Mouse (Mus musculus): ENCODE measurements around the gene Klf6. TPM values are rescaled to one million over a fixed set of nuclear protein-coding genes. Genes with fewer than 3 reads are reported as not detected.

Gene Klf6
- total and polyA plus RNA-seq, 2 experiments from 2014 or later: 63.9 to 153 TPM

GRCm38 (mm10) chr13:5824189-5824815 is 37.0 kb upstream of the Klf6 start:
- DNase-seq (ENCODE audit: low spot score) (no peak), ATAC-seq (ENCODE audit: low FRiP score) (no peak)
- Histone ChIP-seq H3K36me3 (ENCODE audit: insufficient read depth, low read length) (no peaks in the 10 kb centered on the region), H3K27ac (ENCODE audit: low read depth, low read length) (no peak overlapping the region), H3K9me3 (ENCODE audit: low read length) (no peaks in the 10 kb centered on the region), H3K4me3 (ENCODE audit: low read depth, low read length) (no peak overlapping the region), H3K4me2 (ENCODE audit: low read depth, low read length, poor library complexity, severe bottlenecking) (no peak overlapping the region), H3K27me3 (ENCODE audit: insufficient read depth, low read length) (no peaks in the 10 kb centered on the region), H3K9ac (replicated peaks; ENCODE audit: low read length, poor library complexity, severe bottlenecking) (no peak overlapping the region), H3K4me1 (ENCODE audit: insufficient read depth, low read length) (no peaks in the 10 kb centered on the region)
- TF ChIP-seq CTCF (IDR thresholded peaks at IDR 0.05): no peak
- 65% methylated on average over 8 of the region's 8 CpGs for WGBS

GRCm38 (mm10) chr13:5826170-5826827 is 35.0 kb upstream of the Klf6 start:
- H3K9me3 ChIP-seq (ENCODE audit: low read length): no peaks in the 10 kb centered on the region
- no peak overlapping the region for H3K27ac ChIP-seq (ENCODE audit: low read depth, low read length)
- no peak overlapping the region for H3K4me3 ChIP-seq (ENCODE audit: low read depth, low read length)
- TF ChIP-seq CTCF (IDR thresholded peaks at IDR 0.05): no peak
- DNase-seq (ENCODE audit: low spot score) (no peak), ATAC-seq (ENCODE audit: low FRiP score) (no peak)
- no peaks in the 10 kb centered on the region for H3K4me1 ChIP-seq (ENCODE audit: insufficient read depth, low read length)
- no peaks in the 10 kb centered on the region for H3K27me3 ChIP-seq (ENCODE audit: insufficient read depth, low read length)
- 69% methylated on average over 9 of the region's 9 CpGs for WGBS
- no peak overlapping the region for H3K9ac ChIP-seq (replicated peaks; ENCODE audit: low read length, poor library complexity, severe bottlenecking)
- H3K36me3 ChIP-seq (ENCODE audit: insufficient read depth, low read length): no peaks in the 10 kb centered on the region
- no peak overlapping the region for H3K4me2 ChIP-seq (ENCODE audit: low read depth, low read length, poor library complexity, severe bottlenecking)

- TF ChIP-seq CTCF (IDR thresholded peaks at IDR 0.05): no peak
- DNase-seq (ENCODE audit: low spot score) (no peak), ATAC-seq (ENCODE audit: low FRiP score) (no peak)
- Histone ChIP-seq H3K36me3 (ENCODE audit: insufficient read depth, low read length) (no peaks in the 10 kb centered on the region), H3K4me3 (ENCODE audit: low read depth, low read length) (no peak overlapping the region), H3K9me3 (ENCODE audit: low read length) (no peaks in the 10 kb centered on the region), H3K9ac (replicated peaks; ENCODE audit: low read length, poor library complexity, severe bottlenecking) (no peak overlapping the region), H3K4me2 (ENCODE audit: low read depth, low read length, poor library complexity, severe bottlenecking) (no peak overlapping the region), H3K4me1 (ENCODE audit: insufficient read depth, low read length) (no peaks in the 10 kb centered on the region), H3K27ac (ENCODE audit: low read depth, low read length) (no peak overlapping the region), H3K27me3 (ENCODE audit: insufficient read depth, low read length) (no peaks in the 10 kb centered on the region)
- 7% methylated on average over 7 of the region's 7 CpGs for WGBS
Measured at GRCm38 (mm10) chr13:5831976-5832375, 29.3 kb upstream of the Klf6 start.

- Histone ChIP-seq H3K4me2 (ENCODE audit: low read depth, low read length, poor library complexity, severe bottlenecking) (no peak overlapping the region), H3K27me3 (ENCODE audit: insufficient read depth, low read length) (no peaks in the 10 kb centered on the region), H3K9ac (replicated peaks; ENCODE audit: low read length, poor library complexity, severe bottlenecking) (no peak overlapping the region), H3K36me3 (ENCODE audit: insufficient read depth, low read length) (no peaks in the 10 kb centered on the region), H3K27ac (ENCODE audit: low read depth, low read length) (no peak overlapping the region), H3K4me3 (ENCODE audit: low read depth, low read length) (no peak overlapping the region), H3K9me3 (ENCODE audit: low read length) (no peaks in the 10 kb centered on the region), H3K4me1 (ENCODE audit: insufficient read depth, low read length) (no peaks in the 10 kb centered on the region)
- no peak for ATAC-seq (ENCODE audit: low FRiP score)
- TF ChIP-seq CTCF (IDR thresholded peaks at IDR 0.05): no peak
- WGBS: 88% methylated on average over 4 of the region's 4 CpGs
- no peak for DNase-seq (ENCODE audit: low spot score)
Measured at GRCm38 (mm10) chr13:5837174-5837777, 24.0 kb upstream of the Klf6 start.

GRCm38 (mm10) chr13:5841418-5841817 is 19.9 kb upstream of the Klf6 start:
- Histone ChIP-seq H3K27ac (ENCODE audit: low read depth, low read length) (no peak overlapping the region), H3K4me3 (ENCODE audit: low read depth, low read length) (no peak overlapping the region), H3K36me3 (ENCODE audit: insufficient read depth, low read length) (no peaks in the 10 kb centered on the region), H3K9me3 (ENCODE audit: low read length) (no peaks in the 10 kb centered on the region), H3K4me1 (ENCODE audit: insufficient read depth, low read length) (no peaks in the 10 kb centered on the region), H3K27me3 (ENCODE audit: insufficient read depth, low read length) (no peaks in the 10 kb centered on the region), H3K9ac (replicated peaks; ENCODE audit: low read length, poor library complexity, severe bottlenecking) (no peak overlapping the region), H3K4me2 (ENCODE audit: low read depth, low read length, poor library complexity, severe bottlenecking) (no peak overlapping the region)
- ATAC-seq (ENCODE audit: low FRiP score): no peak
- no peak for TF ChIP-seq CTCF (IDR thresholded peaks at IDR 0.05)
- 94% methylated on average over 6 of the region's 6 CpGs for WGBS
- DNase-seq (ENCODE audit: low spot score): no peak

GRCm38 (mm10) chr13:5842911-5843310 is 18.4 kb upstream of the Klf6 start:
- Histone ChIP-seq H3K4me2 (ENCODE audit: low read depth, low read length, poor library complexity, severe bottlenecking) (no peak overlapping the region), H3K4me3 (ENCODE audit: low read depth, low read length) (no peak overlapping the region)
- WGBS: 61% methylated on average over 5 of the region's 5 CpGs

More at GRCm38 (mm10) chr13:5842911-5843310, 18.4 kb upstream of the Klf6 start:
- Histone ChIP-seq H3K9ac (replicated peaks; ENCODE audit: low read length, poor library complexity, severe bottlenecking) (no peak overlapping the region), H3K27me3 (ENCODE audit: insufficient read depth, low read length) (no peaks in the 10 kb centered on the region), H3K9me3 (ENCODE audit: low read length) (no peaks in the 10 kb centered on the region), H3K4me1 (ENCODE audit: insufficient read depth, low read length) (no peaks in the 10 kb centered on the region), H3K27ac (ENCODE audit: low read depth, low read length) (no peak overlapping the region), H3K36me3 (ENCODE audit: insufficient read depth, low read length) (no peaks in the 10 kb centered on the region)
- DNase-seq (ENCODE audit: low spot score): no peak
- no peak for ATAC-seq (ENCODE audit: low FRiP score)
- TF ChIP-seq CTCF (IDR thresholded peaks at IDR 0.05): no peak

All from midbrain, postnatal 0 days (tissue).